Mouse (Mus musculus): ENCODE measurements at regions not wholly inside any gene's neighbourhood (a gene's known extent, or its start where the extent isn't known, plus 50 kb on each side); places are given as distances from the start of the nearest gene placed in this dataset.

DNA sequence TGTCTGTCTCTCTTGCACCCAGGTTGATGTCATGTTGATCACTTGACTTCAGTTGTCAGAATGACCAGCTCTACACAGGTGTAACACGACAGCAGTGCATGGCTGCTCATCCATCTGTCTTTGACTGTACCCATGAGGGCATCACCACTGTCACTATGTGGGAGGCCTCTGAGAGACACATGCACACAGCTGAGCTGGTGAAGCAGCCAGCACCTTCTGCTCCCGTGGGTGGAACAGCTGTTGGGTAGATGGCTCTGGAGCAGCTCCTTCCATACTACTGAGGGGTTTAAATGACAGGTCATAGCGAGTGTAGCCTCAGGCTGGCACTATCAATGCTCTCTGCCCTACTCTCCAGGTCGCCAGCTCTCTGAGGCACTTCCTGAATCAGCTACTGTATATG is 301.9 kb downstream of the Hs3st3b1 start:
- TF ChIP-seq POLR2A (IDR thresholded peaks at IDR 0.05; ENCODE audit: insufficient read depth, low read depth, low read length) (no peak), CTCF (IDR thresholded peaks at IDR 0.05) (no peak), EP300 (IDR thresholded peaks at IDR 0.05; ENCODE audit: insufficient read depth, low read depth, low read length) (no peak)

Measured in heart, adult 2 months (tissue).